In genomic region chr2:180135414-180135813, GRCm38 (mm10) we compare ENCODE assay signal across 32 mouse cellular contexts. TPM values are rescaled to one million over a fixed set of nuclear protein-coding genes. Genes with fewer than 3 reads are reported as not detected.
"Had no signal": no experiment of that assay in that cellular context is flagged by ENCODE, and none has a peak within 500 bp of the region (broad histone marks: within the 10 kb centered on the region; RNA-seq: fewer than 3 reads in every experiment).

No protein-coding gene starts in this region.

- H3K4me1 ChIP-seq: hindbrain, embryonic 10.5 days; hindbrain, embryonic 12.5 days; intestine, embryonic 15.5 days; limb, embryonic 13.5 days; limb, embryonic 15.5 days had no signal

- ATAC-seq: hindbrain, embryonic 16.5 days; inflammation-experienced regulatory T-cells, adult 6 months; intestine, embryonic 15.5 days; intestine, postnatal 0 days had no signal

- H3K9ac ChIP-seq: heart, embryonic 15.5 days; hindbrain, embryonic 12.5 days; hindbrain, embryonic 14.5 days; intestine, embryonic 15.5 days; limb, embryonic 13.5 days; limb, embryonic 15.5 days; liver, embryonic 14.5 days had no signal

- H3K27me3 ChIP-seq: heart, embryonic 15.5 days; hindbrain, embryonic 12.5 days; intestine, embryonic 15.5 days; limb, embryonic 13.5 days; limb, embryonic 15.5 days had no signal

- H3K4me2 ChIP-seq: heart, embryonic 11.5 days; heart, embryonic 15.5 days; hindbrain, embryonic 12.5 days; hindbrain, embryonic 14.5 days; intestine, embryonic 15.5 days; limb, embryonic 13.5 days; limb, embryonic 15.5 days had no signal

- H3K36me3 ChIP-seq: intestine, embryonic 15.5 days had no signal

- DNase-seq: gastrocnemius, adult 2 months; gastrocnemius, postnatal 10 days; gastrocnemius, postnatal 25 days; heart, adult 2 months; heart, postnatal 14 days; heart, postnatal 4 days; kidney, adult 18-20 months; kidney, adult 8-10 months; kidney, postnatal 10 days; kidney, postnatal 25 days; kidney, postnatal 4 days; left cerebral cortex, postnatal 4 days had no signal

- H3K4me3 ChIP-seq: gastrocnemius, adult 2 months; heart, adult 2 months; heart, embryonic 15.5 days; hindbrain, embryonic 10.5 days; hindbrain, embryonic 12.5 days; intestine, embryonic 15.5 days; layer of hippocampus, adult 2 months; left cerebral cortex, adult 2 months; limb, embryonic 13.5 days; limb, embryonic 15.5 days had no signal

- H3K9me3 ChIP-seq: heart, embryonic 15.5 days; hindbrain, embryonic 10.5 days; hindbrain, embryonic 12.5 days; intestine, embryonic 15.5 days; limb, embryonic 13.5 days; limb, embryonic 15.5 days had no signal

- H3K27ac ChIP-seq: gastrocnemius, adult 2 months; heart, adult 2 months; heart, embryonic 15.5 days; hindbrain, embryonic 10.5 days; hindbrain, embryonic 12.5 days; hindbrain, embryonic 14.5 days; intestine, embryonic 15.5 days; layer of hippocampus, adult 2 months; left cerebral cortex, adult 2 months; limb, embryonic 13.5 days; limb, embryonic 15.5 days; liver, embryonic 14.5 days had no signal

RNA-seq across cellular contexts. Expression of gene Hrh3, which starts 31.1 kb away (rescaled TPM):
- total RNA-seq: gastrocnemius, adult 2 months; gastrocnemius, postnatal 25 days; granulocyte monocyte progenitor cell, adult 5-6 weeks; heart, postnatal 14 days; heart, postnatal 4 days; liver, adult 2 months had no signal
- polyA plus RNA-seq: heart, embryonic 11.5 days; heart, embryonic 15.5 days; heart, postnatal 0 days; inflammation-experienced regulatory T-cells, adult 6 months; intestine, postnatal 0 days; kidney, embryonic 14.5 days; kidney, embryonic 16.5 days; limb, embryonic 13.5 days; limb, embryonic 15.5 days; liver, adult 2 months; liver, embryonic 14.5 days; liver, embryonic 16.5 days had no signal
